Mouse (Mus musculus) stomach, postnatal 0 days (tissue): ENCODE measurements around the gene Pfas. TPM values are rescaled to one million over a fixed set of nuclear protein-coding genes. Genes with fewer than 3 reads are reported as not detected.

Experiments used
- ATAC-seq: fragments of 200-750 bp; cut with Nextera tagmentation; 2 replicates; pipeline ENCODE4 v1.8.0; 2017; ENCODE audit not compliant: low FRiP score, low TSS enrichment
- DNase-seq: peaks from one replicate; pipeline ENCODE4 v3.0.0-alpha.2; 2016; ENCODE audit warnings: low spot score
- H3K27ac ChIP-seq: fragments of 300-500 bp; sonication (generic); replicated peaks from 2 replicates; pipeline ENCODE4 v1.5.1; 2014; ENCODE audit warnings: mild to moderate bottlenecking, control low read depth
- H3K27me3 ChIP-seq: fragments of 300-500 bp; sonication (generic); 2 replicates; pipeline ENCODE4 v1.6.1; 2014; ENCODE audit warnings: low read length; ENCODE audit not compliant: control insufficient read depth, insufficient read depth
- H3K36me3 ChIP-seq: fragments of 300-500 bp; sonication (generic); 2 replicates; pipeline ENCODE4 v1.6.1; 2014; ENCODE audit warnings: low read length, mixed read lengths; ENCODE audit not compliant: control insufficient read depth, insufficient read depth
- H3K4me1 ChIP-seq: fragments of 300-500 bp; sonication (generic); replicated peaks from 2 replicates; pipeline ENCODE4 v1.6.1; 2014; ENCODE audit warnings: antibody characterized with exemption; ENCODE audit not compliant: control insufficient read depth, insufficient read depth
- H3K4me2 ChIP-seq: fragments of 300-500 bp; sonication (generic); replicated peaks from 2 replicates; pipeline ENCODE4 v1.6.1; 2014; ENCODE audit warnings: low read depth, mild to moderate bottlenecking, control low read depth, moderate library complexity
- H3K4me3 ChIP-seq: fragments of 300-500 bp; sonication (generic); 2 replicates; pipeline ENCODE4 v1.5.1; 2014; ENCODE audit warnings: low read depth, low read length, control low read depth
- H3K9ac ChIP-seq: fragments of 300-500 bp; sonication (generic); 2 replicates; pipeline ENCODE4 v1.6.1; 2014; ENCODE audit warnings: mild to moderate bottlenecking, low read length, control low read depth, mixed read lengths
- H3K9me3 ChIP-seq: fragments of 300-500 bp; sonication (generic); 2 replicates; pipeline ENCODE4 v1.6.1; 2016; ENCODE audit warnings: low read length; ENCODE audit not compliant: control insufficient read depth
- CTCF ChIP-seq: IDR thresholded peaks from 2 replicates; pipeline ENCODE4 v1.5.1; 2016; ENCODE audit warnings: antibody characterized with exemption, low read depth, mild to moderate bottlenecking, moderate library complexity
- EP300 ChIP-seq: optimal IDR thresholded peaks from 2 replicates; pipeline ENCODE3; 2016; ENCODE audit warnings: antibody characterized with exemption
- WGBS: fragments of 180-500 bp; shearing (Covaris S2); extraction: QIAGEN DNeasy Blood & Tissue Kit; methylation state at CpG from one replicate; pipeline ENCODE4 v1.1.7; 2014; 5-methylcytosine and 5-hydroxymethylcytosine counted together
- polyA plus RNA-seq: library from polyadenylated mRNA; unstranded; fragments of >200 nt; fragmentation: Nextera tagmentation; extraction: Ambion mirVana; gene quantifications from 2 replicates; pipeline ENCODE4 v1.2.1, GENCODE M21; 2015

The Pfas gene
- polyA plus RNA-seq, 1 experiment from 2014 or later, result 8.0 TPM

- H3K36me3 ChIP-seq, result no peaks in the 10 kb centered on the region
- H3K4me3 ChIP-seq, result no peak overlapping the region
- DNase-seq (no peak), ATAC-seq (no peak)
- H3K27ac ChIP-seq, result no peak overlapping the region
- 86% methylated on average over 12 of the region's 12 CpGs for WGBS
- TF ChIP-seq CTCF (no peak), EP300 (no peak)
- H3K27me3 ChIP-seq, result no peaks in the 10 kb centered on the region
- H3K9me3 ChIP-seq, result no peaks in the 10 kb centered on the region
- H3K9ac ChIP-seq, result no peak overlapping the region
- H3K4me1 ChIP-seq, result no peaks in the 10 kb centered on the region
- no peak overlapping the region for H3K4me2 ChIP-seq
These were observed 39.3 kb upstream of the Pfas start for GRCm38 (mm10) chr11:69047592-69047991.

DNA sequence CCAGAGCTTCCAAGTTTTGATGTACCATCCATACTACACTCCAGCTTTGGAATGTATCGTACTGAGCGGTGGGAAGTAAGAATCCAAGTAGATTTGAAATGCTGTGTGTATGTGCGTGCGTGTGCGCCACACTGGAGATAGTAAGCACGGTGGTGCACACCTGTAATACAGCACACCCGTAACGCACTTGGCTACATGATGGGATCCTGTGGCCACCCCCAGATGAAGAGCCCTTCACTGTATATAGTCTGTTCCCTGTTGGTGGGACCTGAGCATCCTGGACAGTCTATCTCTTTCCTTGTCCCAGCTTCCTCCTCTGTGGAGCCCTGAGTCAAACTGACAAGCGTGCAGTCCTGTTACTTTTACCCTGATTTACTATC lies 38.1 kb upstream of the Pfas start:
- 2% methylated on average over 9 of the region's 9 CpGs for WGBS
- DNase-seq, result no peak
- Histone ChIP-seq H3K4me1 (no peaks in the 10 kb centered on the region), H3K4me3 (peak overlapping the region; percentile 79), H3K4me2 (peak overlapping the region; percentile 86), H3K36me3 (no peaks in the 10 kb centered on the region), H3K9ac (peak overlapping the region; percentile 70), H3K27ac (no peak overlapping the region), H3K27me3 (no peaks in the 10 kb centered on the region), H3K9me3 (no peaks in the 10 kb centered on the region)
- TF ChIP-seq EP300 (no peak), CTCF (no peak)
- no peak for ATAC-seq

DNA sequence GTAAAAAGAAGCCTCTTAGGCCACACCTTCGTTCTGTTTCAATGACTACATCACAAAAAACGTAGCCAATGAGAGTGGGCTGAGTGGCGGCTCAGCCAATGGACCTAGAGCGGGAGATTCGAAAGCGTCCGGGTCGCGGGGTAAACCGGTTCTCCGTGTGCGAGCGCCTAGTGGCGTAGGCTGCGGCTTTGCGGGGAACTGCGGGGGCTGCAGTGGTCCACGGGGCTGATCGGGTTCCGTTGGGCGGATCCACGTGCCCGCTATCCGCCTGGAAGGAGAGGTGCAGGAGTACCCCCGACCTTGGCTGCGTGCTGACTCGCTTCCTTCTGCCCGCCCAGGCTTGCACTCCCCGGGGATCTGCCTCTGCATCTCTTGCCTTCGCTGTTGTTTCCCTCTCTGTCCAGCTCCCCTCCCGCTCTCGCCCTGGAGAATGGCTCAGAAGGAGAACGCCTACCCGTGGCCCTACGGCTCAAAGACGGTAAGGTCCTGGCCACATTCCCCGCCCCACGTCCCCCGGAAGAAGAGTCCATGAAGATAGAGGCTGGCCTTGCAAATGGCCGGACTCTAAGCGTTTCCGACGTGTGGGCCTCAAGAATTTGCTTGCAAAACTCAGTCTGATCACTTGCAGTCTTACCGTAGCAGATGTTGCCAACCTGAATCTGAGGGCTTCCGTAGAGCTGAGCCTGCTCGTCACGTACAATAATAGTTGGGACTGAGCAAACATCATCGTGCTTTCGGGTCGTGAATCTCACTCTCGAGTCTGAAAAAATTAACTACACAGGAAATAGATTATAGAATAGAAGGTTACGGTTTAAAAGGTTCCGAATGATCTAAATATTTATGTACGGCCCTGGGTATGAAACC lies 37.5 kb upstream of the Pfas start, which contains the start of gene Aurkb:
Aurkb (plus strand) TSS at position 117 of the 864 bp plus-strand sequence.
- Histone ChIP-seq H3K27me3 (no peaks in the 10 kb centered on the region), H3K4me2 (peak within 1 kb of the TSS; percentile 86), H3K9ac (peak within 1 kb of the TSS; percentile 70), H3K4me3 (peak within 1 kb of the TSS; percentile 79), H3K36me3 (no peaks in the 10 kb centered on the region), H3K4me1 (no peaks in the 10 kb centered on the region), H3K27ac (peak within 1 kb of the TSS; percentile 79), H3K9me3 (no peaks in the 10 kb centered on the region)
- DNase-seq, result peak; percentile 90
- peak; percentile 76 for ATAC-seq
- under 1% methylated on average over 53 of the region's 54 CpGs for WGBS
- no peak for TF ChIP-seq EP300
- TF ChIP-seq CTCF, result no peak

DNA sequence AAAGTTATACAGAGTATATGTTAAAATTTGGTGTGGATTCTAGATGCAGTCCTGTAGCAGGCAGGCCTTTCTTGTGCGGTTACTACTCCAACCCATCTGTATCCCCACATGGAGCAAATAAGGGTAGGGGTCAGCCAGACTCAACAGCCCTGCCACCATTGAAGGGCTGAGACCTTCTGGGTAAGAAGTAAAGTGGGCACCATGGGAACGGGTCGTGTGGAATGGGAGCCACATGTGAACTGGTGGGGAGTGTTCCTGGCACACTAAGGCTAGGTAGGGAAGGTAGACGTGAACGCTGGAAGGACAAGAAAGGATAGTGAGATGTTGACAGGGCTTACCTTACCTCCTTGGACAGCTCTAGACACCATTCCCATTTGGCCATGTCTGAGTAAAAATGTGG lies 29.9 kb upstream of the Pfas start:
- 70% methylated on average over 5 of the region's 5 CpGs for WGBS
- peaks cover 11% of the 10 kb centered on the region for H3K36me3 ChIP-seq
- H3K9me3 ChIP-seq, result no peaks in the 10 kb centered on the region
- ATAC-seq, result no peak
- H3K4me2 ChIP-seq, result no peak overlapping the region
- H3K4me3 ChIP-seq, result no peak overlapping the region
- no peaks in the 10 kb centered on the region for H3K27me3 ChIP-seq
- H3K27ac ChIP-seq, result no peak overlapping the region
- TF ChIP-seq EP300, result no peak
- no peak for TF ChIP-seq CTCF
- no peak overlapping the region for H3K9ac ChIP-seq
- DNase-seq, result no peak
- H3K4me1 ChIP-seq, result no peaks in the 10 kb centered on the region; the same call in 1 of the 2 replicates

- no peaks in the 10 kb centered on the region for H3K9me3 ChIP-seq
- H3K9ac ChIP-seq, result peak overlapping the region; percentile 27
- H3K36me3 ChIP-seq, result peaks cover 11% of the 10 kb centered on the region
- TF ChIP-seq EP300, result no peak
- no peak for TF ChIP-seq CTCF
- ATAC-seq (peak; percentile 17; the same call in 1 of the 2 replicates), DNase-seq (peak; percentile 73)
- H3K27ac ChIP-seq, result peak overlapping the region; percentile 19; the same call in 1 of the 2 replicates
- H3K27me3 ChIP-seq, result no peaks in the 10 kb centered on the region
- peak overlapping the region; percentile 45 for H3K4me3 ChIP-seq
- H3K4me1 ChIP-seq, result no peaks in the 10 kb centered on the region; the same call in 1 of the 2 replicates
- H3K4me2 ChIP-seq, result peak overlapping the region; percentile 44
- WGBS, result 1% methylated on average over 34 of the region's 34 CpGs
These were observed 29.2 kb upstream of the Pfas start for GRCm38 (mm10) chr11:69037231-69038061.
